Mouse (Mus musculus): ENCODE measurements around the gene 1110004F10Rik. TPM values are rescaled to one million over a fixed set of nuclear protein-coding genes. Genes with fewer than 3 reads are reported as not detected.

Gene 1110004F10Rik
- 206 TPM for polyA plus RNA-seq (2017; shearing (Covaris generic))

GRCm38 (mm10) chr7:116039196-116039537, at the start of gene 1110004F10Rik:
1110004F10Rik (plus strand) TSS chr7:116039397.

GRCm38 (mm10) chr7:116038511-116038910, 686 bp upstream of the 1110004F10Rik start, which contains the start of gene Sox6:
Sox6 (minus strand) TSS chr7:116038796.

GRCm38 (mm10) chr7:116084366-116084765, 45.2 kb downstream of the 1110004F10Rik start, which contains the start of gene Gm4353:
Gm4353 (minus strand) TSS chr7:116084635.

Other genes with a start within 250 kb of the 1110004F10Rik start
- not detected for gene Sox6, start 601 bp upstream of the 1110004F10Rik start, polyA plus RNA-seq (2017; shearing (Covaris generic))
- 0.19 TPM for gene Gm4353, start 45.2 kb downstream of the 1110004F10Rik start, polyA plus RNA-seq (2017; shearing (Covaris generic))